Mouse (Mus musculus): ENCODE measurements at regions not wholly inside any gene's neighbourhood (a gene's known extent, or its start where the extent isn't known, plus 50 kb on each side); places are given as distances from the start of the nearest gene placed in this dataset.

DNA sequence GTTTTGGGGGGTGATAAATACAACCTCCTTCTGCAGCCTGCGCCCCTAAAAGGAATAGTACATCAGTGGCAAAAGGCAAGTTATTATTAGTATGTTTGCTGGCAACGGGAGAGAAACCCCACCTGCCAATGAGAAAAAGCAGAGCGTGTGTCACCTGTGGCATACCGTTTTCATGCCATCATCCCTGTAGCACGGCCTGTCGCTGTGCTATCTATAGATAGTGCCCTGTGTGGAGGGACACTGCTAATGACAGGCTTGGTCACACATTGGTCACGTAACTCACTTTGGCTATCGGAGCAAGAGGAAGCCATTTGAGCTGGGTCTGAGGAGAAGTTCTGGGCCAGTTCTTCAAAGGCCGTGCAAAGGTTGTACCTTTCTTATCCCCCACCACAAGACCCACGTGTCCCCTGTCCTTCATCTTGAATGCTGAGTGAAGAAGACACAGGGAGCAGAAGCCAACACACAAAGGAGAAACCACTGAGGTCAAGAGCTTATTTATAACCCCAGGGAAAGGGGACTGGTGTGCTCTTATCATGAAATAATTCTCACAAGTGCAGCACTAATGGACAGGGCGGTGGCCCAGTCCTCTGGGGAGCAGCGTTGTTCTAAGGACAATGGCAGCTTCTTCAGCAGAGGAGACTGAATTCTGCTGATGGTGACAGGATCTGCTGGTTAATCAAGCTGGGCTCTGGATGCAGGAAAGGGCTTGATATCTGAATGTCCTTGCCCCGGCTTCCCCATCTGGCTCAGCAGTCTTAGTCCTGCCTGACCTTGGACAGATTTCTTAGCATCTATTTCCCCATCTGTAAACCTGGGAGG, 51.9 kb upstream of the Slc38a2 start:
- no peak for TF ChIP-seq EP300 (IDR thresholded peaks at IDR 0.05; ENCODE audit: low read depth)
- TF ChIP-seq CTCF (IDR thresholded peaks at IDR 0.05; ENCODE audit: low read depth), result no peak

Data from liver, postnatal 0 days (tissue).